Mouse (Mus musculus) cerebellum, adult 8-10 months (tissue): ENCODE results near the gene Gm14327.
"Not testable (repeated sequence)": the region's sequence is repeated elsewhere in the genome, so short reads cannot be mapped to it uniquely, and the experiment has no call there.

Experiments
- DNase-seq: peaks from one replicate; pipeline ENCODE4 v3.0.0; 2022

The Gm14327 gene

GRCm38 (mm10) chr2:177897046-177897578 is at the start of gene Gm14327:
Gene Gm14327, plus strand, starts transcription at chr2:177897096.
- DNase-seq, result peak; percentile 7

- DNase-seq, result not testable (repeated sequence)
Observed at GRCm38 (mm10) chr2:177862254-177862653, 34.6 kb upstream of the Gm14327 start.

- DNase-seq, result not testable (repeated sequence)
Observed at GRCm38 (mm10) chr2:177887743-177888142, 9.2 kb upstream of the Gm14327 start.

GRCm38 (mm10) chr2:177898171-177898570 is 1.3 kb downstream of the Gm14327 start:
- not testable (repeated sequence) for DNase-seq

- DNase-seq, result not testable (repeated sequence)
Observed at GRCm38 (mm10) chr2:177903276-177903675, 6.4 kb downstream of the Gm14327 start.

GRCm38 (mm10) chr2:177925563-177926103 is 28.7 kb downstream of the Gm14327 start, which contains the start of gene Zfp972:
Gene Zfp972, minus strand, starts transcription at chr2:177925613.
- DNase-seq, result not testable (repeated sequence)
